Mouse (Mus musculus) thymus, postnatal 25 days (tissue): ENCODE measurements at regions not wholly inside any gene's neighbourhood (a gene's known extent, or its start where the extent isn't known, plus 50 kb on each side); places are given as distances from the start of the nearest gene placed in this dataset.

Experiments used
- DNase-seq: peaks from one replicate; pipeline ENCODE4 v3.0.0; 2022

GRCm38 (mm10) chr6:35458250-35458649 is 81.4 kb downstream of the Mtpn start:
- no peak for DNase-seq

GRCm38 (mm10) chr6:35445007-35445406 is 94.7 kb downstream of the Mtpn start:
- no peak for DNase-seq

GRCm38 (mm10) chr6:35426301-35426700 is 100.4 kb upstream of the Fam180a start:
- no peak for DNase-seq

DNA sequence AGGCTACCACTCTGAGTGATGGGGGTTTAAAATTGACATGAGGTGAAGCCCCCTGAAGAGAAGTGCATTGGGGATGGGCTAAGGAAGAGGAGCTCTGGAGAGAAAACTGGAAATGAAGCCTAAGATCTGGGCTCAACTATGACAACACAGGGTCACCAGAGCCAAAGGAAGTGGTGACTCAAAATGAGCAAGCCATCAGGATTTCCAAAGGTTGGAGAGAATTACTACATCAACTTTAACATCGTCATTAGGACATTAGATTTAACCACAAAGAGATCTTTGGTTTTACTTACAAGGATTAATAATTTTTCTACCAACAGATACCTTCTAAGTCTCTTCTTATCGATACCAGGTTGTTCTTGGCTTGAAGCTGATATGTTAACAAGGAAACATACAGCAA is 98.6 kb upstream of the Fam180a start:
- no peak for DNase-seq

- no peak for DNase-seq
These were observed 95.0 kb upstream of the Fam180a start for GRCm38 (mm10) chr6:35420924-35421323.

GRCm38 (mm10) chr6:35405044-35405443 is 79.1 kb upstream of the Fam180a start:
- DNase-seq = no peak

- no peak for DNase-seq
These were observed 77.5 kb upstream of the Fam180a start for GRCm38 (mm10) chr6:35403341-35403910.

DNA sequence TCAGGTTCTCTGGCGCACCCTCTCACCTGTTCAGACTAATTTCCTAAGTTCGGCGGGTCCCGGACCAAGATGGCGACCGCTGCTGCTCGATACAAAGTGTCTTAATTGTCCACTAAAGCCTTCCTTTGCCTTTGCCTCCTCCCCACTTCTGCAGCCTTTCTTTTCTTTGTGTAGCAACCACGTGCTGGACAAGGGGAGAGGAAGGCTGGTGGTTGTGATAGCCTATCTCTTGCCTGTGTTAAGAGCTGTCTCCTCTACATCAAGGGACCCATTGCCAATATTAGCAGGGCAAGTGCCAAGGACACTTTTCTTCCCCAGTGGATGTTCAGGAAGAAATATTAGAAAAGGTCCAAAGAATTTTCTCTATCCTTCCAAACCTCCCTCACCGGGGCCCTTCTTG is 69.8 kb upstream of the Fam180a start:
- DNase-seq = no peak

- DNase-seq = no peak
These were observed 62.9 kb upstream of the Fam180a start for GRCm38 (mm10) chr6:35388827-35389226.

DNA sequence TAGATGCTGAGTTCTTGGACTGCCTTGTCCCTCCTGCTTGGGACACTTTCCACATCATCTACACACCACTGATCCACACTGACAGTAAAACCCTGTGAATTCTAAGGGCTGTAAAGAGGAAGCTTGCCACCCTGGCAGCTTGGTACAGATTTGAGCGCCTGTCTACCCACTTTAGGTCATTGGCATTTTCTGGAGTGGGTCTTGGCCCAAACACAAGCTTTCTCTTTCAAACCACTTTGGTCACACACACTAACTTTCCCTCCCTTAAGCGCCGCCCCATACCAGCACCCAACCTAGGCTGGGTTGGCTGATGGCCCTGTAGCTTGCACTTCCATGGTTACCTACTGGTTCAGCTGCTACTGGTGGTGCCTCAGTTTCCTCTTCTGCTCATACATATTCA is 55.6 kb upstream of the Fam180a start:
- DNase-seq = no peak

DNA sequence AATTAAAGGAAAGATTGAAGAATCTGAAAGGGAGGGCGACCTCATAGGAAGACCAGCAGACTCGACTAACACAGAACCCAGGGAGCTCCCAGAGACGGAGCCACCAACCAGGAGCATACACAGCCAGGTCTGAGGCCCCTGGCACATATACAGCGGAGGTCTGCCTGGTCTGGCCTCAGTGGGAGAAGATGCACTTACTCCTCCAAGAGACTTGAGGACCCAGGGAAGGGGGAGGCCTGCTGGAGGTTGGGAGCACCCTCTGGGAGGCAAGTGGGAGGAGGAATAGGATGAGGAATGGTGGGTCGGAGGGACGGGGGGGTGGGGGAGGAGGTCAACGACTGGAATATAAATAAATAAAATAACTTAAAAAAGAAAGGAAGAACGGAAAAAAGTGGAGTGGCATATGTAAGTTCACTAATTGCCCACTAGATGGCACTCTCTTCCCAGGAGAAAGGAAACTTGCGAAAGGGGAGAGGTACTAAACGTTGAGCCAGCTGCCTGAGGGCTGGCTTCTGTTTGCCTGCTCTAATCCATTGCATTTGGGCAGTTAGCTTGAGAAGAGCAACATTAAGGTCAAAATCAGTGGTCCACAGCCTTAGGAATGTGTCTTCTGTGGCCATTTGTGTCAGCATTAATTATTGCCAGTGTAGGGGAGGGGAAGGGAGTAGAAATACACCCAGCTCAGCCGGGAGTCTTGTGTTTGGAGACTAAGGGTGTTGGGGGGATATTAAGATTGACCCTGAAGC is 55.0 kb upstream of the Fam180a start:
- DNase-seq = peak; percentile 11

- DNase-seq = peak; percentile 76
These were observed 53.9 kb upstream of the Fam180a start for GRCm38 (mm10) chr6:35379890-35380289.

- no peak for DNase-seq
These were observed 52.9 kb upstream of the Fam180a start for GRCm38 (mm10) chr6:35378851-35379250.

DNA sequence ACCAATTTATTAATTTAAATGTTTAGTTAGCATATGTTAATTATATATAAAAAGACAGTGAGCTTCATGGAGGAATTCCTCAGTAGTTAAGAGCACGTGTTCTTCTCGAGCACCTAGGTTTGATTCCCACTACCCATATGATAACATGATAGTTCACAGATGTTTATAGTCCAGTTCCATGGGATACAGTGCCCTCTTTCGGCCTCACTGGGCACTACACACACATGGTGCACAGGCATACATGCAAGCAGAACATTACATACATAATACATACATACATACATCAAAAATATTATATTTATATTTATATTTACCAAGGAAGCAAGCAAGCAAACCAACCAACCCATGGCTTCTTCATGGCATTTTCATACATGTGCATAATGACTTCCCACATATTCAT is 51.6 kb upstream of the Fam180a start:
- DNase-seq = no peak

DNA sequence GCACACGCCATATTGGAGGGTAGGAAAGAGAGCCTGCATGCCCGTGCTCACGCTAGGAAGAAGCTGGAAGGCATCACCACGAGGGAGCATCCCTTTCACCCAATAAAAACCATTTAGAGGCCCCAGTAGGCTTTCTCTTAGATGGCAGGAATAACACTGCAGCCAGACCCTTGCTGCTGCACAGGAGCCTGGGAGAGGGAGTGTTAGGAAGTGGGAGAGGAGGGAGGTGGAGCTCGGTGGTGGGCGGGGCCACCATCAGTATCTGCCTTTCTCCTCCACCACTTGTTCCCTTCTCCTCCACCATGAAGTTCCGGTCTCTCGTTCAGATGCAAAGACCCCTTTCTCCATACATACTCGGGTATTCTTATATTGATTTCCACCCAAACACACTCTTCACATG is 50.6 kb upstream of the Fam180a start:
- no peak for DNase-seq
